In genomic region chr11:102146005-102146404, GRCm38 (mm10) we compare ENCODE assay signal across 9 mouse cellular contexts. TPM values are rescaled to one million over a fixed set of nuclear protein-coding genes. Genes with fewer than 3 reads are reported as not detected.
DNase-seq lines count a peak whose midpoint lies in the region; ATAC-seq lines count a peak whose summit lies in the region.
"Had no signal": no experiment of that assay in that cellular context is flagged by ENCODE, and none has a peak within 500 bp of the region (broad histone marks: within the 10 kb centered on the region; RNA-seq: fewer than 3 reads in every experiment).

No protein-coding gene starts in this region.

- H3K4me1 ChIP-seq in lung, embryonic 16.5 days (replicated peaks; ENCODE audit: control insufficient read depth, insufficient read depth, low read length), result peaks cover 10% of the 10 kb centered on the region; the same call in 1 of the 2 replicates
- H3K4me1 ChIP-seq in embryonic facial prominence, embryonic 13.5 days, result peaks cover 25% of the 10 kb centered on the region
- H3K4me1 ChIP-seq in kidney, embryonic 14.5 days (ENCODE audit: control insufficient read depth, insufficient read depth, low read length), result peaks cover 11% of the 10 kb centered on the region
- H3K4me1 ChIP-seq in neural tube, embryonic 13.5 days (replicated peaks), result peaks cover 26% of the 10 kb centered on the region

- DNase-seq in lung, postnatal 4 days, result no peak
- no peak for DNase-seq in left cerebral cortex, adult 8-10 months (ENCODE audit: low spot score in 2 of 2)
- DNase-seq in layer of hippocampus, postnatal 10 days (ENCODE audit: low spot score in 2 of 2), result no peak
- no peak for DNase-seq in layer of hippocampus, adult 11-12 months (ENCODE audit: low spot score)

- no peak overlapping the region for H3K9ac ChIP-seq in lung, embryonic 16.5 days (ENCODE audit: low read length)
- H3K9ac ChIP-seq in embryonic facial prominence, embryonic 13.5 days, result 0 out of 2 replicates have a peak overlapping the region, but pooled peaks have one; percentile 36
- H3K9ac ChIP-seq in kidney, embryonic 14.5 days (ENCODE audit: low read depth, low read length), result no peak overlapping the region
- no peak overlapping the region for H3K9ac ChIP-seq in neural tube, embryonic 13.5 days

- peak overlapping the region; percentile 38 for H3K4me3 ChIP-seq in lung, embryonic 16.5 days (ENCODE audit: low read length)
- peak overlapping the region; percentile 42 for H3K4me3 ChIP-seq in embryonic facial prominence, embryonic 13.5 days
- H3K4me3 ChIP-seq in kidney, embryonic 14.5 days (ENCODE audit: low read length), result peak overlapping the region; percentile 34
- H3K4me3 ChIP-seq in neural tube, embryonic 13.5 days, result peak overlapping the region; percentile 22; the same call in 1 of the 2 replicates

- H3K9me3 ChIP-seq in lung, embryonic 16.5 days (ENCODE audit: control insufficient read depth, low read length), result no peaks in the 10 kb centered on the region
- no peaks in the 10 kb centered on the region for H3K9me3 ChIP-seq in embryonic facial prominence, embryonic 13.5 days
- no peaks in the 10 kb centered on the region for H3K9me3 ChIP-seq in kidney, embryonic 14.5 days (ENCODE audit: control insufficient read depth, low read length)
- H3K9me3 ChIP-seq in neural tube, embryonic 13.5 days, result no peaks in the 10 kb centered on the region

- WGBS in lung, embryonic 16.5 days, result 4% methylated on average over 16 of the region's 16 CpGs
- 3% methylated on average over 16 of the region's 16 CpGs for WGBS in embryonic facial prominence, embryonic 13.5 days
- WGBS in kidney, embryonic 14.5 days, result 4% methylated on average over 16 of the region's 16 CpGs
- 4% methylated on average over 16 of the region's 16 CpGs for WGBS in neural tube, embryonic 13.5 days

- peak overlapping the region; percentile 59 for H3K4me2 ChIP-seq in lung, embryonic 16.5 days (ENCODE audit: low read depth, low read length)
- H3K4me2 ChIP-seq in embryonic facial prominence, embryonic 13.5 days, result peak overlapping the region; percentile 63
- peak overlapping the region; percentile 53 for H3K4me2 ChIP-seq in kidney, embryonic 14.5 days (replicated peaks; ENCODE audit: low read depth, low read length)
- no peak overlapping the region; the same call in 1 of the 2 replicates for H3K4me2 ChIP-seq in neural tube, embryonic 13.5 days

- peaks cover 56% of the 10 kb centered on the region for H3K27me3 ChIP-seq in lung, embryonic 16.5 days (ENCODE audit: control insufficient read depth, insufficient read depth, low read depth, low read length)
- peaks cover 78% of the 10 kb centered on the region for H3K27me3 ChIP-seq in embryonic facial prominence, embryonic 13.5 days
- peaks cover 53% of the 10 kb centered on the region for H3K27me3 ChIP-seq in kidney, embryonic 14.5 days (ENCODE audit: control insufficient read depth, insufficient read depth, low read length)
- H3K27me3 ChIP-seq in neural tube, embryonic 13.5 days, result peaks cover 76% of the 10 kb centered on the region

- H3K27ac ChIP-seq in lung, embryonic 16.5 days (ENCODE audit: low read length), result no peak overlapping the region
- no peak overlapping the region for H3K27ac ChIP-seq in embryonic facial prominence, embryonic 13.5 days
- H3K27ac ChIP-seq in kidney, embryonic 14.5 days (ENCODE audit: low read depth, low read length), result no peak overlapping the region
- no peak overlapping the region for H3K27ac ChIP-seq in neural tube, embryonic 13.5 days (replicated peaks)

- H3K36me3 ChIP-seq in lung, embryonic 16.5 days (ENCODE audit: control insufficient read depth, insufficient read depth, low read length), result no peaks in the 10 kb centered on the region
- no peaks in the 10 kb centered on the region for H3K36me3 ChIP-seq in embryonic facial prominence, embryonic 13.5 days
- H3K36me3 ChIP-seq in kidney, embryonic 14.5 days (ENCODE audit: control insufficient read depth, insufficient read depth, low read length), result no peaks in the 10 kb centered on the region
- no peaks in the 10 kb centered on the region for H3K36me3 ChIP-seq in neural tube, embryonic 13.5 days

- ATAC-seq in lung, embryonic 16.5 days (ENCODE audit: low read depth), result peak; percentile 17; the same call in 1 of the 2 replicates
- no peak for ATAC-seq in embryonic facial prominence, embryonic 13.5 days (ENCODE audit: insufficient number of reproducible peaks, insufficient read depth, low FRiP score, low TSS enrichment, low read depth)
- ATAC-seq in kidney, embryonic 14.5 days (ENCODE audit: low FRiP score, low TSS enrichment), result no peak
- ATAC-seq in neural tube, embryonic 13.5 days (ENCODE audit: low read depth), result no peak

RNA-seq across cellular contexts. Expression of gene Nags, which starts 0.7 kb away (rescaled TPM):
- 0.73 and 1.5 TPM in 2 replicates for polyA plus RNA-seq in lung, embryonic 16.5 days (2015; fragmentation: Nextera tagmentation; extraction: Ambion mirVana)
- polyA plus RNA-seq in embryonic facial prominence, embryonic 13.5 days (2015; fragmentation: Nextera tagmentation; extraction: Ambion mirVana), result 0.32 TPM in 1 of 2 replicates, not detected in the other
- polyA plus RNA-seq in kidney, embryonic 14.5 days (2014; fragmentation: Nextera tagmentation; extraction: Ambion mirVana), result 0.09 TPM in 1 of 2 replicates, not detected in the other
- not detected in 2 replicates for polyA plus RNA-seq in neural tube, embryonic 13.5 days (2015; fragmentation: Nextera tagmentation; extraction: Ambion mirVana)
- under 1 TPM in 1 of 4 experiments, not detected in 3; 0.18 TPM for total RNA-seq in left cerebral cortex, adult 8-10 months (2022)
- total RNA-seq in layer of hippocampus, postnatal 10 days (2021), result not detected
- total RNA-seq: heart, postnatal 25 days had no signal

RNA-seq across cellular contexts. Expression of gene Tmem101, which starts 10.2 kb away (rescaled TPM):
- polyA plus RNA-seq in lung, embryonic 16.5 days (2015; fragmentation: Nextera tagmentation; extraction: Ambion mirVana), result 33.3 and 34.8 TPM in 2 replicates
- 45.4 and 45.5 TPM in 2 replicates for polyA plus RNA-seq in embryonic facial prominence, embryonic 13.5 days (2015; fragmentation: Nextera tagmentation; extraction: Ambion mirVana)
- polyA plus RNA-seq in kidney, embryonic 14.5 days (2014; fragmentation: Nextera tagmentation; extraction: Ambion mirVana), result 26.5 and 28.2 TPM in 2 replicates
- 32.4 and 40.4 TPM in 2 replicates for polyA plus RNA-seq in neural tube, embryonic 13.5 days (2015; fragmentation: Nextera tagmentation; extraction: Ambion mirVana)
- total RNA-seq in left cerebral cortex, adult 8-10 months (2022), result 10 to 100 TPM; 19.4 to 27.6 (median 20.2) TPM
- total RNA-seq in layer of hippocampus, postnatal 10 days (2021), result 10 to 100 TPM; 29.8 TPM

RNA-seq across cellular contexts. Expression of gene Pyy, which starts 38.4 kb away (rescaled TPM):
- polyA plus RNA-seq in lung, embryonic 16.5 days (2015; fragmentation: Nextera tagmentation; extraction: Ambion mirVana), result not detected in 2 replicates
- not detected in 2 replicates for polyA plus RNA-seq in embryonic facial prominence, embryonic 13.5 days (2015; fragmentation: Nextera tagmentation; extraction: Ambion mirVana)
- polyA plus RNA-seq in kidney, embryonic 14.5 days (2014; fragmentation: Nextera tagmentation; extraction: Ambion mirVana), result not detected in 2 replicates
- not detected in 2 replicates for polyA plus RNA-seq in neural tube, embryonic 13.5 days (2015; fragmentation: Nextera tagmentation; extraction: Ambion mirVana)
- total RNA-seq in left cerebral cortex, adult 8-10 months (2022), result not detected
- total RNA-seq in layer of hippocampus, postnatal 10 days (2021), result not detected
- total RNA-seq: heart, postnatal 25 days had no signal

RNA-seq across cellular contexts. Expression of gene Lsm12, which starts 39.1 kb away (rescaled TPM):
- polyA plus RNA-seq in lung, embryonic 16.5 days (2015; fragmentation: Nextera tagmentation; extraction: Ambion mirVana), result 108 and 130 TPM in 2 replicates
- 125 and 159 TPM in 2 replicates for polyA plus RNA-seq in embryonic facial prominence, embryonic 13.5 days (2015; fragmentation: Nextera tagmentation; extraction: Ambion mirVana)
- 93.9 and 106 TPM in 2 replicates for polyA plus RNA-seq in kidney, embryonic 14.5 days (2014; fragmentation: Nextera tagmentation; extraction: Ambion mirVana)
- 112 and 116 TPM in 2 replicates for polyA plus RNA-seq in neural tube, embryonic 13.5 days (2015; fragmentation: Nextera tagmentation; extraction: Ambion mirVana)
- 10 to 100 TPM; 52.8 to 55.3 (median 53.9) TPM for total RNA-seq in left cerebral cortex, adult 8-10 months (2022)
- total RNA-seq in layer of hippocampus, postnatal 10 days (2021), result 10 to 100 TPM; 73.8 to 77.8 TPM

RNA-seq across cellular contexts. Expression of gene G6pc3, which starts 43.4 kb away (rescaled TPM):
- polyA plus RNA-seq in lung, embryonic 16.5 days (2015; fragmentation: Nextera tagmentation; extraction: Ambion mirVana), result 28.3 and 28.6 TPM in 2 replicates
- 27.6 and 28.3 TPM in 2 replicates for polyA plus RNA-seq in embryonic facial prominence, embryonic 13.5 days (2015; fragmentation: Nextera tagmentation; extraction: Ambion mirVana)
- polyA plus RNA-seq in kidney, embryonic 14.5 days (2014; fragmentation: Nextera tagmentation; extraction: Ambion mirVana), result 42.5 and 50.6 TPM in 2 replicates
- polyA plus RNA-seq in neural tube, embryonic 13.5 days (2015; fragmentation: Nextera tagmentation; extraction: Ambion mirVana), result 29.1 and 31.6 TPM in 2 replicates
- total RNA-seq in left cerebral cortex, adult 8-10 months (2022), result 10 to 100 TPM; 65.4 to 78.4 (median 75.2) TPM
- 10 to 100 TPM; 44.4 to 45.4 TPM for total RNA-seq in layer of hippocampus, postnatal 10 days (2021)
